Mouse (Mus musculus): ENCODE data around the gene Slc12a9.

DNA sequence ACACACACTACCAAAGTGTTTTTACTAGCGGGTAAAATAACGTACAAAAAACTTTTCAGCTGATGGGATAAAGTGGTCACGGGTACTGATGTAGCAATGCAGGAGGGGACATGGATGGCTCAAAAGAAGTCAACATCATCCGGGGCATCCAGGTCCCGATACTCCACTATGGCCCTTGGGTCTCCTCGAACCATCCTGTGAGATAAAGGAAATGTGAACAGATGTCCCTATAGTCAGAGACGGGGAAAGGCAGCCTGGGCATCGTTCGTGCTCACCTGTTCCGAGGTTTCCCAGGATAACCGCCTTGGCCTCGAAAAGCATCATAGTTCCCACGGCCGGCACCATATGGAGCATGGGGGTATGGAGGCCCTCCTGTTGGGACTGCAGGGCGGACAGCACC is 37.7 kb downstream of the Slc12a9 start:
- no peak for TF ChIP-seq CTCF (IDR thresholded peaks at IDR 0.05; ENCODE audit: control insufficient read depth, insufficient read depth, low read length)
- no peak for TF ChIP-seq POLR2A (IDR thresholded peaks at IDR 0.05; ENCODE audit: borderline replicate concordance, control insufficient read depth, low read depth, low read length)
